Mouse (Mus musculus): ENCODE data around the gene Lmf2.

The Lmf2 gene

DNA sequence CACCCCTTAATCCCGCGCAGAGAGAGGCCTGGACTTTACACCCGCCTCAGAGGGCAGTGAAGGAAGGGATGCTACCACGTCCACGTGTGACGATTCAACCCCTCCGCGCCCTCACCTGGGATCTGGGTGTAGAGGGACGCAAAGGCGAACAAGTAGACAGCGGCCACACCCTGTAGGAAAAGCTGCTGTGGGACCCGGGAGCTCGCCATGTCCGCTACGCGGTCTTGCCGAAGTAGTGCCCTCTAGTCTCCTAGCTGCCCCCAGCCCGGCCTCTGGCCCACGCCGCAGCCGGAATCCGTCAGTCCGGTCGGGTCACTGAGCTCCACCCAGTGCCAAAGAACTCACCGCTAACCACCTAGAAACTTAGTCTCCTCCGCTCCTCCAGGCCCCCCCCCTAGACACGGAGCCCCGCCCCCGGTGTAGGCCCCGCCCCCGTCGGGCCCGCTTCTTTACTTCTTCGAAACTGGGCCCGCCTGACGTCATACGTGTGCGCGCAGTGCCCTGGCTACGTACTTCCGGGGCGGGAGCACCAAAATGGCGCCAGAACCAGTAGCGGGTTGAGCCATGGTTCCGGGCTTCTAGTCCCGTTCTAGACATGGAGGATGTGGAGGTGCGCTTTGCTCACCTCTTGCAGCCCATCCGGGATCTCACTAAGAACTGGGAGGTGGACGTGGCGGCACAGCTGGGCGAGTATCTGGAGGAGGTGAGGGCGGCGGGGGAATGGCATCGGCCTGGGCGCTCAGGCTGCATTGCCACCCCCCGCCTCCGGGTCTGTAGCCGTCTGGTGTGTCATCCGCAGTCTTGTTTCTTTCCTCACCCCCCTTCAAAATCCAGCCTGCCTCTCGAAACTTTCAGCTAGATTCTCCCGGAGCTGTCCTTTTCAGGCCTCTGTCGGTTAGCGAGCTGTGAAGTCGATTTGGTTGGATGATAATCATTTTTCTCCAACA is at the start of gene Lmf2, which contains the start of gene Ncaph2:
Gene Lmf2 (minus strand): TSS at position 419 of the 947 bp plus-strand sequence.
Gene Ncaph2 (plus strand): TSS at position 479 of the 947 bp plus-strand sequence.
- DNase-seq (ENCODE audit: low spot score in 2 of 2), result peak; percentile 94 to 96

GRCm38 (mm10) chr15:89404831-89405623 is 49.6 kb upstream of the Lmf2 start:
- DNase-seq (ENCODE audit: low spot score in 2 of 2), result no peak

DNA sequence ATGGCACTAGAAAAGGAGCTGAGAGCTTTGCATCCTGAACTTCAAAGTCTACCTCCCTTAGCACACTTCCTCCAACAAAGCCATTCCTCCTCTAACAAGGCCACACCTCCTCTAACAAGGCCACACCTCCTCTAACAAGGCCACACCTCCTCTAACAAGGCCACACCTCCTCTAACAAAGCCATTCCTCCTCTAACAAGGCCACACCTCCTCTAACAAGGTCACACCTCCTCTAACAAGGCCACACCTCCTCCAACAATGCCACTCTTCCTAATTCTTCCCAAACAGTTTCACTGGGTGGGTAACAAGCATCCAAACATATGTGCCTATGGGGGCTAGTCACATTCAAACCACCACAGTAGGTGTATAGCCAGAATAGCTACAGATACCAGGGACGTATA is 47.0 kb upstream of the Lmf2 start:
- no peak for DNase-seq (ENCODE audit: low spot score in 2 of 2)

DNA sequence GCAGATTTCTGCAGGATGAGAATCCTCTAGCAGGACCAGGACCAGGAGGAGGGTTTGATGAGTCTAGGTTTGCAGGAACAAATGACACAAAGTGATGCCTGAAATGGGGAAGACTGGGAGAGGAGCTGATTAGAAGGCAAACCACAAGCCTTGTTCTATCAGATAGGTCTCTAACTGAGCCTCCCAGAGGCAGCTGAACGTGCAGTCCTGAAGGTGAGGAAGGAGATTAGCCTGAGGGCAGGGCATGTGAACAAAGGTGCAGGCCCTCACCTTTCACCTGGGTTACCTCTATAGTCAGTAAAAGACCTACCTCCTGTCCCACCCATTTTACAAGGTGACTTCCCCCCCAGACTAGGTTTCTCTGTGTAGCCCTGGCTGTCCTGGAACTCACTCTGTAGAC is 44.3 kb upstream of the Lmf2 start:
- no peak for DNase-seq (ENCODE audit: low spot score in 2 of 2)

- no peak for DNase-seq (ENCODE audit: low spot score in 2 of 2)
Observed at GRCm38 (mm10) chr15:89398146-89398545, 42.7 kb upstream of the Lmf2 start.

DNA sequence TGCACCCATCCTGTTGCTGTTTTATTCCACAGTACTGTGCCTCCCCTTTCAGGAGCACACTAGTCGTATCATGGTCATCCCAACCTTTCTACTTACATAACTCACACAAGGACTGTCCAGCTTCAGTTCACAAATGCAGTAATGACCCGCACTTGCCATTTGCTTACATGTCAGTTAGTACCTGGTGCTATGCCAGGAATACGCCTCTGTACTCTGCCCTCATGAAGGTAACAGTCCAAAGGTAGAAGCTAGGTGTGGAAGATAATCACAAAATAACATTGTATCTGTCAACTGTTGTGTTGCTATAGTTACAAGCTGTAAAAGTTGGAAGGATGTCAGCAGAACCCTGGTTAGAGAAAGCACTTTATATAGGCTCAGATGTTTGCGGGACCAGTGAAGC is 41.4 kb upstream of the Lmf2 start:
- no peak for DNase-seq (ENCODE audit: low spot score in 2 of 2)

GRCm38 (mm10) chr15:89390081-89390480 is 34.6 kb upstream of the Lmf2 start:
- DNase-seq (ENCODE audit: low spot score in 2 of 2), result no peak

DNA sequence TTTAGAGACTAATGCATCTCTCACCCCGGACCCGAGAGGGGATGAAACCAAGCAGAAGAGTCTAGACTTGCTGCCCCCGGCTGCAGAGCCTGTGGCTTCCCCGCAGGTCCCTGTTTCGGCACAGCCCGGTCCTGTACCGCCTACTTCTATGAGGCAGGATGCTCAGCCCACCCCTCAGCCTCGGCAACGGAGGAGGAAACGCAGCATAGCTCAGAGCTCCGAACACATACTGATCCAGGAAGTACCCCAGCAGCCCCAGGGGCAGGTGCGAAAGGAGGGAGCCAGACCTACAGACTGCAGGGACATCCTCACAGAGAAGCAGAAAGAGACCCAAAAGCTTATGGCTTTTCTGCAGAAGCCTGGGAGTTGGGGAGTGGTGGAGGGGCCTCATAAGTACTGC is 31.7 kb upstream of the Lmf2 start:
- no peak for DNase-seq (ENCODE audit: low spot score in 2 of 2)

DNA sequence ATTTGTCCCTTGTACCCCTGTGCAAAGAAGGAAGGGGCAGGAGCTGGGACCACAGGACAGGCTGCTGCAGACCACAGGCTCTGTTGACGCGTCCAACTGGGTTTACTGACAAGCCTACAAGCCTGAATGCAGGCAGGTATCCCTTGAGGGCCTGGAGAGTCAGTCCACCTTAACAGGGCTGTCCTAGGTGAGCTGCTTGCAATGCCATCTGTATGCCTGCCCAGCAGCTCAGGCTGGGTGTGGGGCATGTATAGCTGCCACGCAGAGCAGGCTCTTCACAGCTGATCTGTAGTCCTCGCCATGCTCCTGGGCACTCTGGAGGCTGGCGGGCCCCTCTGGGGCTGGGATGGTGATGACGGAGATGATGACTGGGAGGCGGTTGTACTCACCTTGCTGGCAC is 29.2 kb upstream of the Lmf2 start, which contains the start of gene Klhdc7b:
Gene Klhdc7b (plus strand): TSS at position 301 of the 400 bp plus-strand sequence.
- no peak for DNase-seq (ENCODE audit: low spot score in 2 of 2)

DNA sequence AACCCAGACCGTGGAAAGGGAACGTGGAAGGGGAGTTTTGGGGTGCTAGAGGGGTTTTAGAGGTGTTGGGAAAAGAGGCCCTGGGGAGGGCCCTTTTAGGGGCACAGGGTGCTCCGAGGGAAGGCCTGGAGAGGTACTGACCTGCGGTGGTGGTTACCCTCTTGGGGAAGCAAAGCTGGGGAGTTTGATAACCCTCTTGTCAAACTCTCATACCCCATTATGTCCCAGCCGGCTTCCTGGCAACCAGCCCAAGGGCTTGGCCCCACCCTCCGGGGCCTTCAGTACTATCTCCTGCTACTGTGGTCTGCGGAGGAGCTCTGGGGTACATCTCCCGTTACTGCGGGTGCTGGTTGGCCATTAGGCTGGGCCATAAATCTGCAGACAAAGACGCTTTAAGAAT is 24.0 kb upstream of the Lmf2 start:
- DNase-seq (ENCODE audit: low spot score in 2 of 2), result no peak

DNA sequence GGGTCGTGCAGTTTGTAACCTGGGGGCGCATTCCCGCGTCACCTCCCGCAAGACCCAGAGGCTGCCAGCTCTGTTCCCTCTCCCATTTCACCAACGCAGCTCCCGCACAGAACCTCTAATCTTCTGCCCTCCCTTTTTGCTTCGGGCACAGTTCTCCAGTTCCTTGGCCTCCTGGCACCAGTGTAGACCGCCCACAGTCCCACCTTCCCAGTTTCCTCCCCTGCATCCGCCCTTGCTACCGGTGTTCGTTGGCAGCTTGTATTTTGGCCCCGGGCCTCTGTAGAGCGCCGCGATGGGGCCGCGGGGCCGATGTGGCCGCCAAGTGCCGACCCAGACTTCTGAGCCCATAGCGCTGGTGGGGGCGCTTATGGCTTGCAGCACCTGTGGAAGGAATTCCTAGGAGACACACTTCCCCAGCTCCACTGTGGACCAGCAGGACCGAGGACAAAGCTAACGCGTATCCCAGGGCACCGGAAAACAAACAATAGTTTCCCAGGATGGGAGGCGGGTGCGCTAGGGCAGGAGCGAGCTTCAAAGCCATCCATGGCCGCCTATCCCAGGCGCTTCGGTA is 23.5 kb upstream of the Lmf2 start, which contains the start of gene Odf3b:
Gene Odf3b (minus strand): TSS at position 452 of the 571 bp plus-strand sequence.
- no peak for DNase-seq (ENCODE audit: low spot score in 2 of 2)

DNA sequence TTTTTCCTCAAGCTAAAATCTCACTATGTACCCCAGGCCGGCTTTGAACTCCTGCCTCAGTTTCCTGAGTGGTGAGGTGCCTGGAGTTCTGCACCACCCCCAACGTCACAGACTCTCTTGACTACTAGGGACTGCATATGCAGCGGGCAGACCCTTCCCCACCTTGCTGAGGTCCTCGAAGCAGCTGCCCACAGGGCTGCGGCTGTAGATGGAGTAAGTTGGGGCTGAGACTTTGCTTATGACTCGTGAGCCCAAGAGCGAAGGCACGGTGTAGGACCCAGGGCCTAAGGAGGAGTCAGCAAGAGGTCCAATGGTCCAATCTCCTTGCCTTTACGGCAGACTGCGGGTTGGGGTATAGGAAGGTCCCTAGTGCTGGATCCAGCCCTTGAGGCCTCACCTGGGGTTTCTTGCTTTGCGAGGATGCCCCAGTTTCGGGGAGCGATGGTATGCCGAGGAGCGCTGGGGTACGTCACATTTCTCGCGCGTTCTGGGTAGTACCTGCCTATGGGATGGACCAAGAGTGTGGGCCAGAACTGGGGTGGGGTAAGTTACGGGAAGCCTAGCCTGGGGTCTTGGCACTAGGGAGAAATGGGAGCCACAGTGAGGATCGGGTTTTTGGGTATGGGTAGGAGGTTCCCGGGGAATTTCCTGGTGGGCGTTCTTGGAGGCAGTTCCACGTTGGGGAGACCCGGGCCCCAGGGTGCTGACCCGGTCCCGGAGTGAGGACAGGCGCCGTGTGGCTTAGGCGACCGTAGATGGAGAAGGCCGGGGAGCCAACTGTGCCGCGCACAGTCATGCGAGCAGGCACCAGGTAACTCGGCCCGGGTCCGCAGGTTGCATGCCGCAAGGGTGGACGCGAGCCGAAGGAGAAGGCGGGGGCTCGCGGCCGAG is 22.7 kb upstream of the Lmf2 start:
- DNase-seq (ENCODE audit: low spot score in 2 of 2), result no peak

DNA sequence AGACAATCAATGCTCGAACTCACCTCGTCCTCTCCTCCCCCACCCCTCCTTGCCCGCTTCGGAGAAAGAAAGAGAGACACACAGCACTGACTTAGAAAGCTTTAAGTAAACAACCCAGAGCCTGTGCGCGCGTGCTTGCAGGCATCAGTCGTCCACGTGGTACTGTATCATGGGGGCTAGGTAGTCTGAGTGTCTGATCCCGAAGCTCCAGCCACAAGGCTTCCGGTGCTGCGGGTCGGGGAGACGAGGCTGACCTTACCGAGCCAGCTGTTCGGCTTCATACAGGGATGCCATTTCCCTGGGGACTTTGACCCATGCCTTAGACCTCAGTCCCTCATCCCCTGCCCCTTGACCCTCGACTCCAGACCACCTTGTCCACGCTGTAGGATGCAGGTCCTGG is 21.9 kb upstream of the Lmf2 start:
- no peak for DNase-seq (ENCODE audit: low spot score in 2 of 2)

DNA sequence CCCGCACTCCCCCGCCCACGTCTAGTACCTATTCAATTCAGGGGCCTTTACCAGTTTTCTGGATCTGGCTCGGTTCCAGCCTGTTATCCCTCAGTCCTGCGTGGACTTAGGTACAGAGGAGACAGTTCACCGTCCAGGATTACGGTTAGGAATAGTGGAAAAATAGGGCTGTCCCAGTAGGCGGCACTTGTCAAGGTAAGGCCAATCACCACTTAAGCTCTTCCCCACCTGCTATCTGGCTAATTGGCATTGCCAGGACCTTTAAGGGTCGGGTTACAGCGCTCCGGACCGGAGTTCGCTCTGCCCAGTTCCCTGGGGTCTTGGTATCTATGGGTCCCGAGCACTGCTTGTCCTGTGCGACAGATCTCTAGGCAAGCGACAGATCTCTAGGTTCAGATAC is 21.5 kb upstream of the Lmf2 start, which contains the start of gene Tymp:
Gene Tymp (minus strand): TSS at position 83 of the 400 bp plus-strand sequence.
- no peak for DNase-seq (ENCODE audit: low spot score in 2 of 2)

- no peak for DNase-seq (ENCODE audit: low spot score in 2 of 2)
Observed at GRCm38 (mm10) chr15:89376040-89376439, 20.6 kb upstream of the Lmf2 start.

GRCm38 (mm10) chr15:89374801-89375534 is 19.5 kb upstream of the Lmf2 start:
- DNase-seq (ENCODE audit: low spot score in 2 of 2), result no peak

- no peak for DNase-seq (ENCODE audit: low spot score in 2 of 2)
Observed at GRCm38 (mm10) chr15:89374340-89374739, 18.9 kb upstream of the Lmf2 start.

DNA sequence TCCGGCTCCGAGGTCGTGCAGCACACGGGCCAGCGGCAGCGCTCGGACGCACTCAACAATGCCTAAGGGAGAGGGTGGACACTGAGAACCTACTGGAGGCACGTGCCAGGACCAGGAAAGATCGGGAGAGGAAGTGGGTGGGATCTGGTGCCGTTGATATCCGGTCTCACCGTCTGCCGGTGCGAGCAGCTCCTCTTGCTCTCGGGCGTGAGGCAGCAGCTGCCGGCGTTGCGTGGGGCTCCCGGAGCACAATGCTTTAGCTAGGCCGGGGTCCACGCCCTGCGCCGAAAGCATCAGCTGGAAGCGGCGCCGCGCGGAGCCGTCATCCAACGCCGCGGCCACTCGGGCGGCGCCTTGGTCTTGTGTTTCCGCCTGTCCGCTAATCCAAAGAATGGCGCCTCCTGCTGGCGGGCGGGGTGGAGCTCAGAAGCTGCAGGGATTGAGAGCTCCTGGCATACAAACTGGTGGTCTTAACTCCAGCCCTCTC is 18.3 kb upstream of the Lmf2 start, which contains the start of gene Sco2:
Gene Sco2 (minus strand): TSS at position 85 of the 487 bp plus-strand sequence.
- DNase-seq (ENCODE audit: low spot score in 2 of 2), result peak; percentile 95

- DNase-seq (ENCODE audit: low spot score in 2 of 2), result peak; percentile 86 to 89
Observed at GRCm38 (mm10) chr15:89373027-89373761, 17.7 kb upstream of the Lmf2 start.

Data from right cerebral cortex, adult 2 months (tissue).